Mouse (Mus musculus): ENCODE results near the gene Ccdc130. TPM values are rescaled to one million over a fixed set of nuclear protein-coding genes. Genes with fewer than 3 reads are reported as not detected.

Gene Ccdc130
- 9.1 and 9.8 TPM in 2 replicates for total RNA-seq (2017)

GRCm38 (mm10) chr8:84269950-84270773 lies at the start of gene Ccdc130:
Gene Ccdc130, minus strand, starts transcription at chr8:84270380.
- ATAC-seq (replicated peaks; ENCODE audit: low read depth, poor library complexity, severe bottlenecking) = peak; percentile 97

GRCm38 (mm10) chr8:84308376-84308775 lies 38.2 kb upstream of the Ccdc130 start:
- ATAC-seq (replicated peaks; ENCODE audit: low read depth, poor library complexity, severe bottlenecking) = no peak

GRCm38 (mm10) chr8:84303951-84304350 lies 33.8 kb upstream of the Ccdc130 start:
- no peak for ATAC-seq (replicated peaks; ENCODE audit: low read depth, poor library complexity, severe bottlenecking)

GRCm38 (mm10) chr8:84297029-84297785 lies 27.0 kb upstream of the Ccdc130 start:
- ATAC-seq (replicated peaks; ENCODE audit: low read depth, poor library complexity, severe bottlenecking) = no peak

GRCm38 (mm10) chr8:84291688-84292087 lies 21.5 kb upstream of the Ccdc130 start:
- ATAC-seq (replicated peaks; ENCODE audit: low read depth, poor library complexity, severe bottlenecking) = peak; percentile 42; the same call in 1 of the 2 replicates

- ATAC-seq (replicated peaks; ENCODE audit: low read depth, poor library complexity, severe bottlenecking) = no peak
Measured at GRCm38 (mm10) chr8:84291086-84291485, 20.9 kb upstream of the Ccdc130 start.

GRCm38 (mm10) chr8:84288892-84289291 lies 18.7 kb upstream of the Ccdc130 start:
- ATAC-seq (replicated peaks; ENCODE audit: low read depth, poor library complexity, severe bottlenecking) = 0 out of 2 replicates have a peak, but pooled peaks have one; percentile 48

- peak; percentile 92 for ATAC-seq (replicated peaks; ENCODE audit: low read depth, poor library complexity, severe bottlenecking)
Measured at GRCm38 (mm10) chr8:84285665-84286064, 15.5 kb upstream of the Ccdc130 start.

GRCm38 (mm10) chr8:84284608-84285063 lies 14.5 kb upstream of the Ccdc130 start:
- ATAC-seq (replicated peaks; ENCODE audit: low read depth, poor library complexity, severe bottlenecking) = no peak

- no peak for ATAC-seq (replicated peaks; ENCODE audit: low read depth, poor library complexity, severe bottlenecking)
Measured at GRCm38 (mm10) chr8:84280777-84281176, 10.6 kb upstream of the Ccdc130 start.

- ATAC-seq (replicated peaks; ENCODE audit: low read depth, poor library complexity, severe bottlenecking) = peak; percentile 81
Measured at GRCm38 (mm10) chr8:84276447-84276846, 6.3 kb upstream of the Ccdc130 start.

- ATAC-seq (replicated peaks; ENCODE audit: low read depth, poor library complexity, severe bottlenecking) = no peak
Measured at GRCm38 (mm10) chr8:84273968-84274367, 3.8 kb upstream of the Ccdc130 start.

GRCm38 (mm10) chr8:84272302-84272701 lies 2.1 kb upstream of the Ccdc130 start:
- ATAC-seq (replicated peaks; ENCODE audit: low read depth, poor library complexity, severe bottlenecking) = no peak

GRCm38 (mm10) chr8:84261098-84261497 lies 9.1 kb downstream of the Ccdc130 start:
- ATAC-seq (replicated peaks; ENCODE audit: low read depth, poor library complexity, severe bottlenecking) = no peak

GRCm38 (mm10) chr8:84256822-84257610 lies 13.2 kb downstream of the Ccdc130 start, which contains the start of gene Mri1:
Gene Mri1, minus strand, starts transcription at chr8:84257326.
- peak; percentile 90 for ATAC-seq (replicated peaks; ENCODE audit: low read depth, poor library complexity, severe bottlenecking)

- peak; percentile 51 for ATAC-seq (replicated peaks; ENCODE audit: low read depth, poor library complexity, severe bottlenecking)
Measured at GRCm38 (mm10) chr8:84256458-84256821, 13.7 kb downstream of the Ccdc130 start.

GRCm38 (mm10) chr8:84255858-84256257 lies 14.3 kb downstream of the Ccdc130 start:
- ATAC-seq (replicated peaks; ENCODE audit: low read depth, poor library complexity, severe bottlenecking) = no peak

GRCm38 (mm10) chr8:84249257-84250170 lies 20.7 kb downstream of the Ccdc130 start, which contains the start of gene D8Ertd738e:
Gene D8Ertd738e, minus strand, starts transcription at chr8:84249719.
- ATAC-seq (replicated peaks; ENCODE audit: low read depth, poor library complexity, severe bottlenecking) = peak; percentile 99

- no peak for ATAC-seq (replicated peaks; ENCODE audit: low read depth, poor library complexity, severe bottlenecking)
Measured at GRCm38 (mm10) chr8:84241821-84242220, 28.4 kb downstream of the Ccdc130 start.
